Mouse (Mus musculus) 416B (cell line): ENCODE data around the gene A3galt2.

Experiments
- DNase-seq: peaks from one replicate; pipeline ENCODE4 v3.0.0; 2011; ENCODE audit warnings: low read depth

A3galt2 gene

DNA sequence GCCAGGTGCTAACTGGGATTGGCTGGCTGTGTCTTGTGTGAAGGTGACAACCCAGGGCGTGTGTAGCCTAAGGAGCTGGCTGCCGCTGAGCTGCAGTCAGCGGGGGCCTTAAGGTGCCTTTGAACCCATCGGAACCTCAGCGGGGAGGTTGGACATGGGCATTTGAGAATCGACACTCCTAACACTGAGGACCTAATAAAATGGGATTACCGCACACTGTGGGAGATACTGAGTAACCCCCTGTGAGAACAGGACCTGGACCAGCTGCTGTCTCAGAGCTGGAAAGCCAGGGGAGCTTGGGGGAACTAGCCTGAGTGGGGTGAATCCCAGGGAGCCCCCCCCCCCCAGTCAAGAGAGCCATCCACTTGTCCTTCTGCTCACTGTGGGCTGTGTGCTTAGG is 1.6 kb upstream of the A3galt2 start:
- DNase-seq: no peak

DNA sequence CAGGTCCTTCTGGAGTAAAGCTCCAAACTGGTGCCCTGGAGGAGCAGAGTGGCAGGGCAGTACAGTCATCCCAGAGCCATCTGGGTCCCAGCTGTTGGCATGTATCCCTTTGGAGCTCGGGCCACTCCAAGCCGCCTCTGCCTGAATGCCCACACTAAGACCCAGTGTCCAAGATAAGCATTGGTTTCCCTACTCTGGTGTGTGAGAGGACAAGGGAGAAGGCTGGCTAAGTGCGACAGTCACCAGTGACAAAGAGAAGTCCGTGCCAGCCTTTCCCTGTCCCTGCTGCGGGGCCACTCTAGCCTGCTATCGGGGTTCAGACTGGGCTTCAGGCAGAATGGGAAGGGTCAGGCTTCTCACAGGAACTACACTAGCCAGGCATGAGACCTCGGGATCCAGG is 736 bp downstream of the A3galt2 start:
- DNase-seq: no peak

DNA sequence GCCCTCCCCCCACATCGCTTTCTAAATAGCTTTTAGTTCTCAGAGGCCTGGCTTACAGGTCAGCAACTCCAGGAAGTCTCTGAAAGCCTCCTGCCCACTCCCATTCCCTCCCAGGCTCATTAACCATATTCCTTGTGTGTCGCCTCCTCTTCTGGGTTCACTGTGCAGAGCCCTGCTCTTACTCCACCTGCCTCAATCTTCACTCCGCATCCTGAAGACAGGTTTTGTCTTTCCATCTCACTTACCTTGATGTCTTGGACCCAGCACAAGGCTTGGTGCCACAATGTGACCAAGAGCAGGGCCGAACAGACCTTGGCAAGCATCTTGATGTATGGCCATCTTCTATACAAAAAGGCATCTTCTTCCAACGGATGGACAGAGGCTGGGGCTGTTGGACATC is 4.0 kb downstream of the A3galt2 start:
- DNase-seq: no peak

DNA sequence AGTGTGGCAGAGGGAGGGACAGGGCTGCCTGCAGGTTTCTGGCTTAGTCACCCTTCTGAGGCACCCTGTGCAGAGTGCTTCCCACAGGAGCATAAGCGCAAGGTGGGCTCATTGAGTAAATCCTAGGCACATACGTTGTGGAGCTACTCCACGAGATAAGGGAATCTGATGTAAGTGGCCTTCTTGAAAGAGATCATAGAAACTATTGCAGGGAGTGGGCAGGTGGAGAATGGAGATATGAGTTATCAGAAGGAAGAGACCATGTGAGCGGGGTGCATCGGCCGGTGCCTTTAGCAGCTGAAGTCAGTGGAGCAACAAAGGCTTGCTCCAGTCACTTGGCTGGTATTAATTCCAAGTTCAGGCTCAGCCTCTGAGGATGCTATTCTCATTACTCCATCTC is 4.9 kb downstream of the A3galt2 start:
- DNase-seq: no peak

DNA sequence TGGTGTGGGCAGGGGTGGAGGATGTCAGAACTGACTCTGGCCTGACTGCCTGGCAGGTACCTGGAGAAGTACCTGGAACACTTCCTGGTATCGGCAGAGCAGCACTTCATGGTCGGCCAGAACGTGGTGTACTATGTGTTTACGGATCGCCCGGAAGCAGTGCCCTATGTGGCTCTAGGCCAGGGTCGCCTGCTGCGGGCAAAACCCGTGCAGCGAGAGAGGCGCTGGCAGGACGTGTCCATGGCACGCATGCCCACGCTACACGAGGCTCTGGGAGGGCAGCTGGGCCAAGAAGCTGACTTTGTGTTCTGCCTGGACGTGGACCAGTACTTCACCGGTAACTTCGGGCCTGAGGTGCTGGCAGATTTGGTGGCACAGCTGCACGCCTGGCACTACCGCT is 11.8 kb downstream of the A3galt2 start:
- DNase-seq: no peak

DNA sequence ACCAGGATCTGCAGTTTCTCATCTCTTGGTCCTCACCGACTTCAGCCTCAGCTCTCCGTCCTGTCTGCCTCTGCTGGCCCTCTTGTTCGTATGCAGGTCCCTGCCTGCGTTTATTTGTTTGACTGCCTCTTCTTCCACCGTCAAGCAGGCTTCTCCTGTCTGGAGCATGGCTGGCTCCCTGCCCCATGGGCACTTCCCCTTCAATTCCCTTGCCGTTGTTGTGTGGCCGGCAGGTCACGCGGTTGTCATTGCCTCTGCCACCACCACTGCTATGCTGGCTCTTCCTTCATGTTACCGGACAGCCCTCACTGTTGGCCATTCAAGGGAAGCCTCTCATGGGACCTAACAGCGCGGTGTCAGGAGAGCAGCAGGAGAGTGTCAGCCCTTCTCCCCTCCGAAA is 13.0 kb downstream of the A3galt2 start:
- no peak for DNase-seq

DNA sequence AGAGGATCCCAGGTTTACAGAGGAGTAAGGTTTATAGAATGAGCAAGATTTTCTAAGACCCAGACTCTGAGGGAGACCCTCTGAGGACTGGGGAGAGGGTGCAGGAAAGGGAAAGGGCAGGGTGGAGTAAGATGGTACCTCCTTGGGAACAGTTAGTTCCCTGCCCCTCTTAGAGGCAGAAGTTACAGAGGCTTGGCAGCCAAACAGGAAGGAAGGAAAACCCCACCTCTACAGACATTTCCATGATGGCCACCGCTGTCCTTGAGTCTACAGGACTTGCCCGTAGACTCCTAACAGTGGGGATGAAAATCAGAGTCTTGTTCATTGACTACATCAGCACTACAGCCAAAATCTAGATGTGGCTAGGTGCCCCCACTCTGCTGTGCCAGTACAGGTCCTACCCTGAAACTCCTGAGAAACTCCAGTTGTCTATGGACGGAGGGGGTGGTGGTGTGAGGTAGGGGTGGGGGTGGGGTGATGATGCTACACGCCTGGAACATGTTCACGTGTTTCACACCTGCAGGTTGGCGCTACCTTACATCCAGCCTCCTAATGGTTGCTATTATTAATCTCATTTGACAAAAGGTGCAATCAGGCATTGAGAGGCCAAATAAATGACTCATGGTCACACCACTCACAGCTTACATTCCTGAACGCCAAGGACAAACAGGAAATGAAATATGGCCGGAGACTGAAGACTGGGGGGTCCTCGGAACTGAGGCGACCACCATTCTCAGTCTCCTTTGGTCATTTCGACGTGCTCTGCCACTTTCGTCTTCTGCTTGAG is 14.6 kb downstream of the A3galt2 start:
- no peak for DNase-seq

DNA sequence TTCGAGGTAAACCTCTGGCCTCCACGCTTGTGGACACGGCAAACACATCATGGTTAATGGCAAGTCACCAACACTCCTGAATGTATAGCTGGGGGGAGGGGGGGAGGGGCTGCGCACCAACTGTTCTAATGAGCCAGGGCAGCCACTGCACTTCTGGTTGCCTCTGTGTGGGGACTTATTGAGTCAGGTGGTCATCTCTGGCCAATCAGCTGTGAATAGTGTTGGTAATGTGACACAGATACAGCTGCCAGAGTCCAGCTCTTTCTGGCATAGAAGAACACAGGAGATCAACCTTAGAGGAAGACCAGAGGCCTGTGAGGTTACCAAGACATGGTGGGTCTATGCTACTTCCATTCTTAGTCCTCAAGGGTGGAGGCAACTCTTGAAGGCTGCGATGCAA is 15.5 kb downstream of the A3galt2 start:
- DNase-seq: peak; percentile 27

DNA sequence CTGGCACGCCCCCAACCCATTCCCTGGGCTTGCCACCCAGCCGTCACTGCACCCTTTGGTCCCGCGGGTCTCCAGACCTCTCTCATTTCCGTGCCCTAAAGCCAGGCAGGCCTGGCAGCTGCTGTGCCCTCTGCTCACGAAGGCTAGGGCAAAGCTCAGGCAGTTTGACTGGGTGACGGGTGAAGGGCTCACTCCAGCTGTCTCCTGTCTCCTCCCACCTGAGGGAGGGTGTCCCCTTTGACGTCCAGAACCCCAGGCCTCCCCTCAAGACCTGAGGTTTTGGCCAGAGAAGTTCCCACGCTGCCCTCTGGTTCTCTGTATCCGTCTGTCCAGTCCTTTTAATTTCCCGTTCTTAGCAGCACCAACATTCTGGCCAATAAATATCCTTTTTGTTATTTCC is 18.7 kb downstream of the A3galt2 start:
- no peak for DNase-seq

DNA sequence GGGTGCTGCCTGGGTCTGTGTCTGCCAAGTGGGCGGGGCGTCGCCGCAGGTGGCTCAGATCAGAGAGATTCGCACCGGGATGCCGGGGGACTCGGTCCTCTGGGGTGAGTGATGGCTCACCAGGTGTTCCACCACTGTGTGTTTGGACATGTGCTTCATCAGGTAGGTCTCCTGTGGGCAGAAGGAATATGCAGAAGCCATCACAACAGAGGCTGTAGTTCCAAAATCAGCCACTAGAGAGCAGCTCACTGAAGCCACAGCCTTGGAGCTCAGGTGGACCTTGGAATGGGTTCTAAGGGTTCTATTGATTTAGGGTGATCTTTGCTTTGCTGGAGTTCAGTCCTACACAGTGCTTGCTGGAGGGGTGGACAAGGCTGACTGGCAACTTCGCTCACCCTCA is 19.3 kb downstream of the A3galt2 start:
- peak; percentile 26 for DNase-seq

DNA sequence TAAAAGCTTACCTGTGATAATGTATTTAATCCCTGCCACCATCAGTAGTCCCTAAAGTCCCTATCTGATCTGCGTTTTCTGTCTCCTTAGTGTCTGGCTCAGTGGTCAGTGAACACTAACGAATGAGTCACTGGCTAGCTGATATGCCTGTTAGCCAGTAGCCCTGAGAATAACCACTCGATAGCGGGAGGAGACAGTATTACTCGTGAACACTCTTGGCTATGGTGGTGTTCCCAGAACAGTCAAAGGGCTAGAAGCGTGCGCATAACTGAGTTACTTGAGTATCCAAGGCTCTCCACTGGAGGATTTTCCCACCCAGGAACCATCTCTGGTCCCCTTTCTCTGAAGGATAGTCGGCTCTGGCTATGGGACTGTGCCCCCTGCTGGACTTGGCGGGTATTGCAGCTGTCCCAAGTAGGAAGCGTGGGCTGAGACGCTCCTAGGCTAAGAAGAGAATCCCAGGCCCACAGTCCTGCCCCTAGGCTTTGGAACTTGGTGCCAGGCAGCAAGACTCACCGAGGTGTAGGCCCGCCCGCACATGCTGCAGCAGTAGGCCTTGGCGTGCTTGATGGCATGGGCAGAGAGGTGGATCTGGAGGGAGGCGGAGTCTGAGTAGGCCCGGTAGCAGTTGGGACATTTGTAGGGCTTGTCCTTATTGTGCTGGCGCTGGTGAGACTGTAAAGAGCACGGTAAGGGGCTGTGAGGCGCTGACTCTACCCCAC is 21.6 kb downstream of the A3galt2 start:
- peak; percentile 50 for DNase-seq

DNA sequence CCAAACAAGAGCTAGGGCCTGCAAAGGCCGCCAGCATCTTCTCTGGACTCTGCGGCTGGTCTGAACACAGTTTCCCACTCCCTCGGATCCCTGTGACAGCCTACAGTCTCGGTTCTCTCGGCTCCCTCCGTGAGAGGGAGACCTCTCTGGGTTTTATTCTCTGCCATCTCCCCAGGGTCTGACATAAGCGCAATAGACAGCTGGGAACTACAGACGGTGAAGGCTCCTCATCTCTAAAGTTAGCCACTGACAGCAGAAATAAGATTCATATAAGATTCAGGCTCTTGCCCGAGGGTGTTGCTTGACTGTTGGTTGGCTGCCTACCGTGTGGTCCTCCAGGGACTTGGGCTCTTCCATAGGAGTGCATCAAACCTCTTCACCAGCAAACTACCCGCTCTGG is 22.4 kb downstream of the A3galt2 start:
- DNase-seq: no peak

DNA sequence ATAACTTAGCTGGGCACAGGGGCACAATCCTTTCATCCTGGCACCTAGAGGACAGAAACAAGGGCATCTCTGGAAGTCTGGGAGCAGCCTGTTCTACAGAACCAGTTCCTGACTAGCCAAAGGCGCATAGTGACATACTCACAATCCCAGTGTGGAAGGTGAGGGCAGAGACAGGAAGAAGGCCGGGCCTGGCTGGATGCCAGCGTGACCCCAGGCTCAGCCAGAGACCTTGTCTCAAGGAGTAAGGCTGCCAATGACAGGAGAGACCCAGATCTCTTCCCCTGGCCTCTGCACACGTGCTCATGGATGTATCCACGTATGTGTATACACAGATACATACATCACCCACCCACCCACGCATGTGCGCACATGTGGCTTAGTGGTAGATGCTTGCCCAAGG is 26.9 kb downstream of the A3galt2 start:
- DNase-seq: no peak

DNA sequence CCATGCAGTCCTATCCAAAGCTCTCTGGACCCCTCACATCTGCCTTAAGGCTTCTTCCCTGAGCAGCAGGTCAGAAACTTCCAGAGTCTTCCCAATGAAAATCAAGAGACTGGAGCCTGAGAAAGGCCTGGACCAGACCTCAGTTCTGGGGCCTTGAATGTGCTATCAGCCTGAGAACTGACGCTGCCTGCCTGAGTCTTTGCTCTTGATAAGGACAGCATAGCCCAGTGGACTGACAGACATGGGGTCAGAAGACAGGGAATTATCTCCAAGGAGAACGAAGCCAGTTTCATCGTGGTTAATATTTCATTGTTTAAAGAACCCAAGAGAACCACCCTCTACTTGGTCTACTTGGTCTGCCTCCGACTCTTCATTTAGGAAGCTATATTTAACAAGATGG is 27.5 kb downstream of the A3galt2 start:
- DNase-seq: no peak

DNA sequence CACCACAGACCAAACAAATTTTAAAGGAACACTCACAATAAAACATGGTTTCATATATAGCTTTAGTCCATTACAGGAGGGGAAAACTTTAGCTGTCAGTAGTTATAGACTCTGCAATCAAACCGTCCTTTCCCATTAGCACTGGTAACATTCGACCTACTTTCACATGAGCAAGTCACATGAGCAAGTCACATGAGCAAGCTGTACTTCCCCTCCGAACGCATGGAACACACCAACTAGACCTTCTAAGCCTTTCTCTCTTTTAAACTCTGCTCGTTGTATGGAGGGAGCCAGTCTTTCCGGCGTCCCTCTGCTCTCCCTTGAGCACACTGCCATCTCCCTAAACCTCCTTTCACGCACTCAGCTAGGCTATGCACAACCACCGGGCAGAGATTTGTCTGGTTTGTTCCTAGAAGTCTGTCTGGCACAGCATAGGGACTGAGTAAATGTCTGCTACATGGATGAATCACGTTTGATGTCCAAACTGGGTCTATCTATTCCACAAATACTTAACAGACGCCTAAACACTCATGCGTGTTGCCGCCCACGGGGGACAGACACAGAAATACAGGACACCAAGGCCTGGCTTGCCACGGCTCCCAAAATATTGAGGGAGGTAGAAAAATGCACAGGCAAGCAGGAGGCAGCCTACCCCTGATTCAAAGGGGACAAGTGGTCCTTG is 29.9 kb downstream of the A3galt2 start:
- DNase-seq: no peak

DNA sequence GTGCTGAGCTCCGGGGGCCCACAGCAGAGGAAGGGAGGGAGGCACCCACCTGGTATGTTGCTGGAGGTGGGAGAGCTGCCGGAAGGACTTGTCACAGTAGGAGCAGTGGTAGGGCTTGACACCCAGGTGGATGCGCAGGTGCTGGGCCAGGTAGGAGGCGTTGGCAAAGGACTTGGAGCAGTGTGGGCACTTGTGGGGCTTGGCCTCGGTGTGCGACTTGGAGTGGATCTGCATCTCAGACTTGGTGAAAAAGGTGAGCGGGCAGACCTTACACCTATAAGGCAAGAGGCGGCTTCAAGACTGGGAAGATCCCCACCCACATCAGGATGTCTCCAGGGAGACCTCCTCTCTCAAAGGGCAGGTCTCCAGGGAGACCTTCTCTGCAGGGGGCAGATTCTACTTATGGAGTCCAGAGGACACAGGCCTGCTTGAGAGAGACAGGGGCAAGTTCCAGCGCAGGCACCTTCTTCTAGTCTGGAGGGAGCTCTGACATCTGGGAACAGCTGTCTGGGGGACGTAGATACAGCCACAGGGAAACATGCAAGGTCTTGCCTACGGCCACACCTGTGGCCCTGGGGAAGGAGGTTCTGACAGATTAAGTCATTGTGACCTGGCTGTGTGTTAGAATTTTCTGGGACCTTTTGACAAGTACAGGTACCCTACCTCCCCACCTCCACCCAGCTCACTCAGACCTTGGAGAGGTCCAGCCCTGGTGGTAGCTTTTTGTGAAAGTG is 30.9 kb downstream of the A3galt2 start:
- DNase-seq: no peak

DNA sequence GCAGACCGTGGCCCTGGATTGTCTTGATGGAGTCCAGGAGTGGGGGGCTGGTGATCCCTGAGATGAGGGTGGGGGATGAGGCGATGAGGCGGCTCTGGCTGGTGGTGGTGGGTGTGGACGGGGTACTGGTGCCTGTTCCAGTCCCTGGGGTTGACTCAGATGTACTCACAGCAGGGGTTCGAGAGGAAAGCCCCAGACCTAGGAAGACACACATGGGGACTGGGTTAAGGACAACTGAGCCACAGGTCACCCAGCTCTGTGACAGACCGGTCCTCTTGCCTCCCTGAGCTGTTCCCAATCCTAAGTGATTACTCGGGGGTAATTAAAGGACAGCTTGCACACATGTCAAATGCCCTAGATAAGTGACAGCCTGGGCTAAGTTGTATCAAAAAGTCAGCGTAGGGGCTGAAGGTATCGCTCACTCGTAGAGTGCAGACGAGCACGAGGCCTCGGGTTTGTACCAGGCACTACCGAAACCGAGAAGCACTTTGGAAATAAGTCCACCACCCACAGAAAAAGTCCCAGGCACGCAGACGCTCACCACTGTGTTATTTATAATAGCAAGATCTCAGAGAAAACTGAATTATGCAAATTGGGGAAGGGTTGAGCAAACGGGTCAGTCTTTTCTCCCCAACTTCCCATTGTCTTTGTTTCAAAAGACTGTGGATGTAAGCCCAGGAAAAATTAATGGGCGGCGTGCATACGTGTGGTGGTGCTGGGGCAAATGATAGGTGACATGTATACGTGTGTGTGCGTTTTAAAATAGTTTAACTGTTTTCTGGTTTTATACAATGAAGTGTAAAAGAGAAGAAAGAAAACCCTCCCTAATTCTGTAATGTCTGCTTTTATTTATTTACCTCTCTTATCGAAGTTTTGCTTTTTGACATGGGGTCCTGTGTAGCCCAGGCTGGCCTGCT is 32.1 kb downstream of the A3galt2 start:
- no peak for DNase-seq

DNA sequence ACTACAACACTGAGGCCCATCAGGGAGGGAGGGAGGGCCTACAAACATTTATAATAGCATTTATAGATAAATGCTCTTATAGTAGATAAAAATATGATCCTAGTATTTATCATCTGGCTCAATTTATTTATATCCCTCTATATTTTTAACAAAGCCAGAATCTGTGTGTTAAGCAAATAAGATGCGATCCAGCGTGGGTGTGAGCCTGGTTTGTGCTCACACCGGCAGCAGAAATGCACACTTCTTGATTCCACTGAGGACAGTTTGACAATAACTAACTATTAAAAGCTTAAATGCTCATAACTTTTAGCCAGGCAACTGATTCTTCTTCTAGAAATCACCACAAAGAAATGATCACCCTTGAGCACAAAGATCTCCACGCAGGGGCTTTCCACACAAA is 32.9 kb downstream of the A3galt2 start:
- DNase-seq: no peak

DNA sequence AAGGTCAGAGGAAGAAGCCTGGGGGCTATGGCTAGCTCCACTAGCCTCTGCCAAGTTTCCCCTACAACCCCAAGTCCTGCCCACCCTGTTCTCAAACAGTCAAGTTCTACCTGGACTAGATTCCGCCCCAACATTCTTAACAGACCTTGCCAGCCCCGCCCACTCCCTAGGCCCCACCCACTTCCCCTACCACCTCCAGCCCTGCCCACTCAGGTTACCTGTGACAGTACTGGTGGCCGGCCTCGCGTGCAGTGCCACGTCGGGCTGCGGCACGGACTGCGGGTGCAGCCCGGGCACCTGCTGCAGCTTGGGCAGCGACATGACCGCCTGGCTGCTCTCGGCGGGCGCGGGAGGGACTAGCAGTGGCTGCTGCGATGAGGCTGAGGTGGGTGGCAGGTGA is 34.5 kb downstream of the A3galt2 start:
- DNase-seq: no peak

DNA sequence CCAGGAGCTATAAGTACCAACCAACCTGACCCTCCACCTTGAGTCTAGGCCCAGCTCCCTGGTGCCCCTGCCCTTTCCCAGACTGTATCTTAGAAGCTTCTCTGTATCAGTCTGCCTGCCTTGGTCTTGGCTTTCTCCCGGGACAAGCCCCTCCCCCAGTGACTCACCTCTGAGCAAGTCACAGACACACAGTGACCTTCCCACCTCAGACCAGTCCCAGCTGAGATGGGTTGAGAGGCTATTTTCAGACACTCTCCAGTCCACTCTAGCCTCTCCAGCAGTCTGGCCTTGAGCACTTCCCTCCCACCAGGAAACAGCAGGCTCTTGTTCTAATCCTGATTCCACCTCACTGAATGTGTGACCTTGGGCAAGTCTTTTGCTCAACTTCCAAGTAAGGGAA is 38.5 kb downstream of the A3galt2 start:
- peak; percentile 71 for DNase-seq

DNA sequence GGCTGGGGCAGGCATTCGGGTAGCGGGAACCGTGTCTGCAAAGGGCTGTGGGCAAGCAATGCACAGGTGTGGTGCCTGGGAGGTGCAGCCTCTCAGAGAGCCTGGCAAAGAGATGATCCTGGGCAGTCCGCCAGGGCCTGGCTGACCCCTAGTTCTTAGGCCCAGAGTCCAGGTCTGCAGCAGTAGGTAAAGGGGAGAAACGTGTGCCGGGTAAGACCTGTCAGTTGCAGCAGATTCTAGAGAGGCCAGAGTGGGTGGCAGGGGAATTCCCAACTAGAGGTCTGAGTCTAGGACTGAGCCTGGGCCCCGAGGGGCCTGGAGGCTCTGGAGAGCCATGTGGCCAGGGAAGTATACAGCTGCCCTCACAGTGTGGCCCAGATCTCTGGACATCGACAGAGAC is 39.0 kb downstream of the A3galt2 start:
- no peak for DNase-seq
